Mouse (Mus musculus): ENCODE results near the gene Sec22b. TPM values are rescaled to one million over a fixed set of nuclear protein-coding genes. Genes with fewer than 3 reads are reported as not detected.
A peak's percentile ranks its signal among the peaks of the same experiment; 100 is the strongest.

The Sec22b gene
- polyA plus RNA-seq, 1 experiment, result not detected

GRCm38 (mm10) chr3:97890205-97890604 is 10.8 kb upstream of the Sec22b start:
- no peak for TF ChIP-seq POLR2A (IDR thresholded peaks at IDR 0.05; ENCODE audit: insufficient read depth, low read depth, low read length)
- TF ChIP-seq CTCF (IDR thresholded peaks at IDR 0.05; ENCODE audit: insufficient read depth, low read depth, low read length), result no peak
- H3K4me3 ChIP-seq (ENCODE audit: insufficient read depth, low read depth, low read length), result no peak overlapping the region
- H3K4me1 ChIP-seq (ENCODE audit: control insufficient read depth, insufficient read depth, low read length), result no peaks in the 10 kb centered on the region
- 70% methylated on average over 6 of the region's 6 CpGs for WGBS
- no peak overlapping the region for H3K27ac ChIP-seq (ENCODE audit: insufficient read depth, low read depth, low read length)

GRCm38 (mm10) chr3:97894695-97895094 is 6.3 kb upstream of the Sec22b start:
- TF ChIP-seq POLR2A (IDR thresholded peaks at IDR 0.05; ENCODE audit: insufficient read depth, low read depth, low read length) (no peak), CTCF (IDR thresholded peaks at IDR 0.05; ENCODE audit: insufficient read depth, low read depth, low read length) (0 out of 2 replicates have a peak, but pooled peaks have one; percentile 20)
- H3K4me1 ChIP-seq (ENCODE audit: control insufficient read depth, insufficient read depth, low read length), result no peaks in the 10 kb centered on the region
- no peak overlapping the region for H3K27ac ChIP-seq (ENCODE audit: insufficient read depth, low read depth, low read length)
- WGBS, result 43% methylated on average over 6 of the region's 6 CpGs
- no peak overlapping the region for H3K4me3 ChIP-seq (ENCODE audit: insufficient read depth, low read depth, low read length)

GRCm38 (mm10) chr3:97898381-97898780 is 2.6 kb upstream of the Sec22b start:
- no peak for TF ChIP-seq CTCF (IDR thresholded peaks at IDR 0.05; ENCODE audit: insufficient read depth, low read depth, low read length)
- H3K4me1 ChIP-seq (ENCODE audit: control insufficient read depth, insufficient read depth, low read length), result peaks cover 4% of the 10 kb centered on the region; the same call in 1 of the 2 replicates
- 78% methylated on average over 3 of the region's 3 CpGs for WGBS
- no peak overlapping the region for H3K4me3 ChIP-seq (ENCODE audit: insufficient read depth, low read depth, low read length)
- H3K27ac ChIP-seq (ENCODE audit: insufficient read depth, low read depth, low read length), result no peak overlapping the region

- no peak overlapping the region for H3K27ac ChIP-seq (ENCODE audit: insufficient read depth, low read depth, low read length)
- H3K4me3 ChIP-seq (ENCODE audit: insufficient read depth, low read depth, low read length), result peak overlapping the region; percentile 95
- peaks cover 4% of the 10 kb centered on the region; the same call in 1 of the 2 replicates for H3K4me1 ChIP-seq (ENCODE audit: control insufficient read depth, insufficient read depth, low read length)
- TF ChIP-seq POLR2A (IDR thresholded peaks at IDR 0.05; ENCODE audit: insufficient read depth, low read depth, low read length), result no peak
- TF ChIP-seq CTCF (IDR thresholded peaks at IDR 0.05; ENCODE audit: insufficient read depth, low read depth, low read length), result no peak
- WGBS, result 19% methylated on average over 5 of the region's 5 CpGs
Measured at GRCm38 (mm10) chr3:97901586-97901985, 596 bp downstream of the Sec22b start.

GRCm38 (mm10) chr3:97909737-97910136 is 8.7 kb downstream of the Sec22b start:
- 15% methylated on average over 2 of the region's 2 CpGs for WGBS
- TF ChIP-seq POLR2A (IDR thresholded peaks at IDR 0.05; ENCODE audit: insufficient read depth, low read depth, low read length), result no peak
- TF ChIP-seq CTCF (IDR thresholded peaks at IDR 0.05; ENCODE audit: insufficient read depth, low read depth, low read length), result no peak
- H3K27ac ChIP-seq (ENCODE audit: insufficient read depth, low read depth, low read length), result no peak overlapping the region

GRCm38 (mm10) chr3:97911093-97911492 is 10.1 kb downstream of the Sec22b start:
- Histone ChIP-seq H3K4me1 (ENCODE audit: control insufficient read depth, insufficient read depth, low read length) (no peaks in the 10 kb centered on the region), H3K27ac (ENCODE audit: insufficient read depth, low read depth, low read length) (no peak overlapping the region), H3K4me3 (ENCODE audit: insufficient read depth, low read depth, low read length) (no peak overlapping the region)
- WGBS, result 89% methylated on average over 7 of the region's 7 CpGs
- TF ChIP-seq POLR2A (IDR thresholded peaks at IDR 0.05; ENCODE audit: insufficient read depth, low read depth, low read length), result no peak
- no peak for TF ChIP-seq CTCF (IDR thresholded peaks at IDR 0.05; ENCODE audit: insufficient read depth, low read depth, low read length)

More at GRCm38 (mm10) chr3:97909737-97910136, 8.7 kb downstream of the Sec22b start:
- no peaks in the 10 kb centered on the region for H3K4me1 ChIP-seq (ENCODE audit: control insufficient read depth, insufficient read depth, low read length)
- no peak overlapping the region for H3K4me3 ChIP-seq (ENCODE audit: insufficient read depth, low read depth, low read length)

GRCm38 (mm10) chr3:97915081-97915480 is 14.1 kb downstream of the Sec22b start:
- no peak overlapping the region for H3K27ac ChIP-seq (ENCODE audit: insufficient read depth, low read depth, low read length)
- no peak overlapping the region for H3K4me3 ChIP-seq (ENCODE audit: insufficient read depth, low read depth, low read length)
- no peaks in the 10 kb centered on the region for H3K4me1 ChIP-seq (ENCODE audit: control insufficient read depth, insufficient read depth, low read length)
- 24% methylated on average over 4 of the region's 4 CpGs for WGBS
- TF ChIP-seq POLR2A (IDR thresholded peaks at IDR 0.05; ENCODE audit: insufficient read depth, low read depth, low read length), result no peak
- TF ChIP-seq CTCF (IDR thresholded peaks at IDR 0.05; ENCODE audit: insufficient read depth, low read depth, low read length), result no peak

GRCm38 (mm10) chr3:97918885-97919550 is 18.0 kb downstream of the Sec22b start:
- no peak overlapping the region for H3K27ac ChIP-seq (ENCODE audit: insufficient read depth, low read depth, low read length)
- H3K4me1 ChIP-seq (ENCODE audit: control insufficient read depth, insufficient read depth, low read length), result no peaks in the 10 kb centered on the region
- 95% methylated on average over 10 of the region's 10 CpGs for WGBS
- no peak overlapping the region for H3K4me3 ChIP-seq (ENCODE audit: insufficient read depth, low read depth, low read length)
- TF ChIP-seq POLR2A (IDR thresholded peaks at IDR 0.05; ENCODE audit: insufficient read depth, low read depth, low read length) (no peak), CTCF (IDR thresholded peaks at IDR 0.05; ENCODE audit: insufficient read depth, low read depth, low read length) (no peak)

GRCm38 (mm10) chr3:97925246-97925645 is 24.3 kb downstream of the Sec22b start:
- no peak overlapping the region for H3K27ac ChIP-seq (ENCODE audit: insufficient read depth, low read depth, low read length)
- WGBS, result 84% methylated on average over 2 of the region's 2 CpGs
- no peak overlapping the region for H3K4me3 ChIP-seq (ENCODE audit: insufficient read depth, low read depth, low read length)
- H3K4me1 ChIP-seq (ENCODE audit: control insufficient read depth, insufficient read depth, low read length), result no peaks in the 10 kb centered on the region
- TF ChIP-seq CTCF (IDR thresholded peaks at IDR 0.05; ENCODE audit: insufficient read depth, low read depth, low read length) (no peak), POLR2A (IDR thresholded peaks at IDR 0.05; ENCODE audit: insufficient read depth, low read depth, low read length) (no peak)
